Mouse (Mus musculus) frontal cortex, postnatal 36 days (tissue): ENCODE measurements at regions not wholly inside any gene's neighbourhood (a gene's known extent, or its start where the extent isn't known, plus 50 kb on each side); places are given as distances from the start of the nearest gene placed in this dataset.

Source experiments
- DNase-seq, 2 experiments: peaks; one replicate each; pipeline ENCODE4 v3.0.0; 2022; ENCODE audit warnings: low spot score in 2 of 2

DNA sequence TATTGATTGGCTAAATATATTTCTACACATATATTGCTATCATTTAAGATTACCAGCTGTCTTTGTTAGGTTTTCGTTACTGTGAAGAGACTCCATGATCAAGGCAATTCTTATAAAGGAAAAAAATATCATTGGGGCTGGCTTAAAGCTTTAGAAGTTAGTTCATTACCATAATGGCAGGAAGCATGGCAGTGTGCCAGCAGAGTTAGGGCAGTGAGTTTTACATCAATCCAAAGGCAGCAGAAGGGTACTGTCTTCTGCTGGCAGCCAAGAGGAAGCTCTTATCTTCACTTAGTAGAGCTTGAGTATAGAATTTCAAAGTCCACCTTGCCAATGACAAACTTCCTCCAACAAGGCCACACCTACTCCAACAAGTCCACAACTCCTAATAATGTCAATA lies 1744.6 kb upstream of the Adgrl3 start:
- DNase-seq: no peak

GRCm38 (mm10) chr5:79300001-79300723 lies 1719.8 kb upstream of the Adgrl3 start:
- no peak for DNase-seq

DNA sequence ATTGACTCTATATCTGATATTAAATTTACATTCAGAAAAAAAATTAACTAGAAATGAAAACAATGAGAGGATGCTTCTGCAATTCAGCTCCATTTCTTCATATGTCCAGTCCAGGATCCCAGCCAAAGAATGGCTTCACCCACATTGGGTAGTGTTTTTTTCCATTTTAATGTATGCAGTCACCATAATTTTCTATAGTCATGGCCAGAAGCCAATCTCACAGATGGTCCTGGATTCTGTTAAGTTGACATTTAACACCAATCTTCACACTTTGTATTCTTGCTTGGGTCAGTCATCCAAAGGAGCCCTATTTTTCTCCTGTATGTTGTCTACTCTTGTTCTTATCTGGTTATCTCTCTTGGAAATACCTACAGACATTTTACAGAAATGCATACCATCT lies 1713.8 kb upstream of the Adgrl3 start:
- DNase-seq: peak; percentile 10 to 52
